Mouse (Mus musculus): ENCODE results near the gene Dock3.

Dock3 gene

DNA sequence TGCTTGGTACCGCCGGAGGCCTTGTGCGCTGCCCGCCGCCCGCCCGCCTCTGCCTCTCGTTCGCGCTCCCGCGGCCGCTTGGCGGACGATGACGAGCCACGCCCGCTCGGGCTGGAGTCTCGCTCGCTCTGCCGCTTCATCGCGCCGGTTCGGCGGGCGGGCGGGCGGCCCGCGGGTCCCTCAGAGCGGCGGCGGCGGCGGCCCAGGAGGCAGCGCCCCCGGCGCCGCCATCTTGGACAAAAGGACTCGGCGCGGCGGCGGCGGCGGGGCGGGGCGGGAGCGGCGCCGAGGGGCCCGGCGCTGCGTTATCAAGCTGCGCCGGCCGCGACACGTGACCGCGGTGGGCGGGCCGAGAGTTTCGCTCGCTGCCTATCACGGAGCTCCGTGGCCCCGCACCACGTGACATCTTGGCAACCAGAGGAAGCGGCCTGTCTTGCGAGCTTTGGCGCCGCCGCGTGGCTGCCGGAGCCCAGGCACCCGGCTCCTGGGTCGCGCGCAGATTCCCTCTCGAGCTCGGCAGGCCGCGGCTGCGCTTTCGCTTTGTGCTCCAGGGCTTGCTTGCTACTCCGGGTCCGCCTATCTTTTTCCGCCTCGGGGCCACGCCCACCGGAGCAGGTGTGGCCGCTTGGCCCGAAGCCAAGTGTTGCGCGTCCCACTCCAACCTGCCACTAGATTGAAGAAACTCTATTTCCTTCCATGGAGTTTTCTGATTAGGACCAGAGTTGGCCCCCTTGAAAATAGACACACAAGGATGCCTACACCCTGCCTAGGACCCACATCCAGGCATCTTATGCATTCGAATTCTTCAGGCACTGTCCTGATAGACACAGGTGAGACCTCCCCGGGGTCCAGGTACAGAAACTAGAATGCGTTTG lies 344.6 kb downstream of the Dock3 start, which contains the start of gene Rbm15b:
Gene Rbm15b, minus strand, starts transcription at position 601 of the 875 bp plus-strand sequence.
- DNase-seq (ENCODE audit: low spot score), result peak; percentile 97

DNA sequence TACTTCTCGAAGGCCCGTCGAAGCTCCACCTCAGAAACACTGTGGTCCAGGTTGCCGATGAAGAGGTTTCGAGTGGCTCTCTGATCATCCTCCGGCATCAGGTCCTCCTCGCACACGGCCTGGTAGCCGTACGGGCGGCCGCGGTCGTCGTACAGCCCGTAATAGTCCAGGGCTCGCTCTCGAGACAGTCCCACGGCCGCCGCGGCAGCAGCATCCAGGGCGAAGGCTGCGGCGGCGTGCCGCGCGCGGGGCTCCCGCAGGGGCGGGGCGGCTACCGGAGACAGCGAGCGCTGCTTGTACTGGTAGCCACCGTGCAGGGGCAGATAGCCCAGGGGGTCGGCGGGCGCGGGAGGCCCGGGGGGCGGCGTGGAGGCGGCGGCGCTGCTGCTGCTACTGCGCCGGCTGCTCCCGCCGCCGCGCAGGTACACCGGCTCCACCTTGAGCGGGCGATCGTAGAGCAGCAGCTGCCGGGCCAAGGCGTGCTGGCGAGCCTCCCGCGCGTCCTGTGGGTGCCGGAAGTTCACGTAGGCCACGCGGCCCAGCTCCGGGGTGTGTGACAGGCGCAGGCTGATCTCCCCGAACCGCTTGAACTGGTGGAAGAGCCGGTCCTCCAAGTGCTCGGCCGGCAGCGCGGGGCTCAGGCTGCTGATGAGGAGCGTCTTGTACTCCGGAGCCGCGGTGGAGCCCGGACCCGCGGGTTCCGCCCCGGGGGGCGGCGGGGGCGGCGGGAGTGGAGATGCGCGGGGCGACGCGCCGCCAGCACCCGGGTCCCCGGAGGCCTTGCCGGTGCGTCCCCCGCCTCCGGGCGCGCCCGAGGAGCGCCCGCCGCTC lies 345.6 kb downstream of the Dock3 start:
- peak; percentile 25 for DNase-seq (ENCODE audit: low spot score)

DNA sequence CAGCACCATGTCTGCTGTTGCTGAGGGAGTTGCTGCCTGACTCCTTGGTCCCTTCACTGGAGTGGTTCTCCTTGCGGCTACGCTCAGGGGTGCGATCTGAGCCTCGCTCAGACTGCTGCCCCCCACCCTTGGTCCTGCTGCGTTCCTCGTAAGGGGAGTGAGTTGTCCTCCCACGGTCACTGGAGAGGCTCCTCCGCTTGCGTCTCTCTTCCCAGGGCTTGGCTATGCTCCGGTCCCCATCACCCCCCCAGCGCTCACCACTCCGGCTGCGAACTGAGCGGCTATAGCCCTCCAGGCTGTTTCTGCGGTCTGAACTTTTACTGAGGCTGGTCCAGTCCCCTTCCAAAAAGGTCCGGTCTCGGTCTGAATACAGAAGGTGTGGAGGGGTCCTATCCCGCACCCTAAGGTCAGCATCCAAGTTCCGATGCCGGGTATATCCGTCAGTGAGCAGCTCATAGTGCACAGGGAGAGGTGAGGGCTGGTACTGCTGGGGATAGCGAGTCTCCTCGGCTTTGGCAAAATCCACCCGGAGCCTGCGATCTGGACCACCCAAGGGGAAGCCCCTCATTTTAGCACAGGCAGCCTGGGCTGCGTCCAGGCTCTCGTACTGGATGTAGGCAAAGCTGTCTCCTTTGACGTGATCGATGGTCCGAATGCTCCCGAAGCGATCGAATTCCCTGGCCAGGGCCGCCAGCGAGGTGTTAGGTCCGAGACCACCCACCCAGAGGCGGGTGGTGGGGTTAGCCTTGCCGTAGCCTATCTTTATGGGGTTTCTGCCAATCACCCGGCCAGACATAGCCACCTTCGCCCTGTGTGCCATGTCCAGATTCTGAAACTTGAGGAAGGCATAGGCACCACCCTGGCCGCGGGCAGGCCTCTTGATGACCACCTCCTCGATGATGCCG lies 346.5 kb downstream of the Dock3 start:
- no peak for DNase-seq (ENCODE audit: low spot score)

DNA sequence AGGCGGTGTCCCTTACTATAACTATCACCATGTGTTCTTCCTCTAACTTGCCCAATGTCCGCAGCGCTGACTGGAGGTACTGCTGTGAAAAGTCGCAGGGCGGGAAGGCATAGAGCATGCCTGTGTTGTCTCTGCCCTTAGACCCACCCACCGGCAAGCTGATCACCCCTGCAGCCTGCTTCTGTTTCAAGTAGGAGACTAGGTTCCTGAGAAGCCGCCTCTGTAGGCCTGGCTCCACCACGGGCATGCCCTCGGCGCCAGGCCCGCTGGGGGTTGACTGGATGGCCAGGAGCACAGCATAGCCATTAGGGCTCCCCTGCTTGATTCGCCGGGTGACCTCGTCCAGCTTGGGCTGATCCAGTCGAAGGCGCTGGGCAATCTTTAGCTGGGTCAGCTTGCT lies 347.4 kb downstream of the Dock3 start:
- no peak for DNase-seq (ENCODE audit: low spot score)

DNA sequence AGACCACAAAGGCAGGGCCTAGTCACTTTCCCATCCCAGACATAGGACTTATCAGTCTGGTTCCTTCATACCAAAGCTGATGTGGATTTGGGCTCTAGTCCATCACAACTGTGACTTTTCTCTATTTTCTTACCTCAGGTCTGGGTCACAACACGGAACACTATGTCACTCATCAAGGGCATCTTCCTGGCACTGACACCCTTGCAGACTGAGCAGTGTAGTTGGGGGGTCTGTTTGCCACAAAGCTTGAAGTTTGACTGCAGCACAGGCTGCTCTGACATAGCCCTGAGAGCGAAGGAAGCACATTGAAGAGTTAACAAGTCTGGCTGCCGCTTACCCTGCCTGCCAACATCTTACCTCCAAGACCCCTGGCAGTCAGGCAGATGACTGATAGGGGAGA lies 348.6 kb downstream of the Dock3 start:
- no peak for DNase-seq (ENCODE audit: low spot score)

DNA sequence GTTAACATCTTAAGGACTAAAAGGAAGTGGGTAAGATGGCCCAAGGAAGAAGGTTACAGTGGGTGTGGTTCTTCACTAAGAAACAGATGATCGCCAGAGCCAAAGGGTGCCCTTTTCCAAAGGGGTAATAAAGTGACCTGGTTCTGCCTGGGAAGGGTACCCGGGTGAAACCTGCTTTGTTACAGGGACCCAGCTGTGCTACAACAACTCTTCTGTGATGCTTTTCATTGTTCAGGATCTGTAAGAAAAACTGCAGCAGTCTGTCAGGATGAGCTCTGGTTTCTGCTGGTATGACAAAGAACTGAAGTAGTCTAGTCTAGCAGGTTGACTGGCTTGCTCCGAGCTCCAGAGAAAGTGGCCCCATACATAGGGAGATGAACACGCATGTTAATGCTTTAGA lies 349.5 kb downstream of the Dock3 start:
- no peak for DNase-seq (ENCODE audit: low spot score)

DNA sequence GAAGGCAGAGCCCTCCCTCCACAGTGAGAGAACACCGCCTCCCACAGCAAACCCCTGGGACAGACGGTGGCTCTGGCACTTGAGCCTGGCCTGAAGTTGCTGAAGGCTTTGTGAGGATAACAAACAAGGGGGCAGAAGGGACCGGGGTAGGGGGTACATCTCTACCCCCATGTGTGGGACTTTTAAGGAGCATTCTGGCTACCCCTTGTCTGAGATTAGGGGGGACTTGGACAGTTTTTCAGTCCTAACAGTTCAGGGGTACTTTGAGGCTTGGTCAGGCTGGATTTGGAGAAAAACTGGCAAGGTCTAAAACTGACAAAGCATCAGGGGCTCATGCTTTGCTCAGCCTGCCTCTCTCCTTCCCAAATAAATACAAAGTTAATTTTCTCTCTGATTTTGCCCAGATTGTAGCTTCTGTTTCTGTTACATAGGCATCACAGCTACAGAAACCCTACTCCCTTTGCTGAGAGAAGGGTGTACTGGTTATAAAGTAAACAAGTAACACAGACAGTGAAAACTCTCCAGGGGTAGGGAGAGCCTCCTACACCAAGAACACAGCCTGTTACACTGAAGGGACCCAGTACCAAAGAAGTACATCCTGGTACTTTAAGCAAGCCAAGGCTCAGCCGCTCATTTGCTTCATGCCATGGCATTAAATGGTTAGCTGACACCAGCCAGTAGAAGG lies 350.5 kb downstream of the Dock3 start:
- peak; percentile 33 for DNase-seq (ENCODE audit: low spot score)

DNA sequence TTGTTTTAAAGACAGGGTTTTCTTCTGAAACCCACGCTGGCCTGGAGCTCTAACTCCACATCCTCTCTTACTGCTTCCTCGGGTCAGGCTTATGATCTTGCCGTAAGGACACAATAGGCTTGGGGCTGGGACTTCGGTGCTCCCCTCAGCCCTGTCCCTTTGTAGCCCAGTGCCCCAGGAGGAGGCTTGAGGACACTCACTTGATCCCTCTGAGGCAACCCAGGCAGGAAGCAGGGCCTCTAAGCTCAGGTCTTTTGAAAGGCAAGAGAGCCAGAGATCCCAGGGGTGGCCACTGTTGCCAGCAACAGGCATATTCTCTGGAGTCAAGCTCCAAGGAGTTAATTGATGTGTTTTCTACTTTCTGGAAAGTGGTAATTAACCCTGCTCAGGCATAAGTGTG lies 352.2 kb downstream of the Dock3 start:
- DNase-seq (ENCODE audit: low spot score), result peak; percentile 7

DNA sequence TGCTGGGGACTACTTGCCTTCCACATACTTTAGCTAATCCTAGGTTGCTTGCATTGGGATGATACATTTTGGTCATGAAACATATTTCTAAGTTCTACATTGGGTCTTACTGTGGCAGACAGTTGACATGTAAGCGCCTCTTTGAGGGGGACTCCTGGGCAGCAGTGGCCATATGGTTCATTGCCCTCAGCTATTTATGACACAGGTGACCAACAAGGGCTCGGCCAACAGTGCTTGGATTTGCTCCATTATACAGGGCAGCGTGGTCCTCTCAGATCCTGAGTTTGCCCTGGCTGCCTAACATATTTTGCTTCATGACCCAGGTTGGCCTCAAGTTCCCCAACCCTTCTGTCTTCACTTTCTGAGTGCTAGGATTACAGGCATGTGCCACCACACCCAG lies 355.0 kb downstream of the Dock3 start:
- no peak for DNase-seq (ENCODE audit: low spot score)

DNA sequence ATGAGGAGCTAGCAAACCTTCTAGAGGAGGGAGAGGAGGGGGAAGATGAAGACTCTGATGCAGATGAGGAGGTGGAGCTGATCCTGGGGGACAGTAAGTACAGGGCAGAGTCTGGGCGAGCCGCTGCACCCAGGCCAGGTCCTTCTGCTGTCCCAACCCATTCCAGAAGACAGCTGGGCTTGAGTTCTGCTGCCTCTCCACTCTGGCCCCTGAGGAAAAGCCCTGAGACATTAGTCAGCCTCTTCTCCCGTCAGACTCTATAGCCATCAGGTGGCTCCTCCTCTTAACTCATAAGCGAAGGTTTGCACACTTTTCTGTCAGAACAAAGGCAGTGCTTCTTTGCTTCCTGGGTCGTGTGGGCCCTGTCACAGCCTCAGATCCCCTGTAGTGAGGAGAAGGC lies 357.5 kb downstream of the Dock3 start:
- no peak for DNase-seq (ENCODE audit: low spot score)

DNA sequence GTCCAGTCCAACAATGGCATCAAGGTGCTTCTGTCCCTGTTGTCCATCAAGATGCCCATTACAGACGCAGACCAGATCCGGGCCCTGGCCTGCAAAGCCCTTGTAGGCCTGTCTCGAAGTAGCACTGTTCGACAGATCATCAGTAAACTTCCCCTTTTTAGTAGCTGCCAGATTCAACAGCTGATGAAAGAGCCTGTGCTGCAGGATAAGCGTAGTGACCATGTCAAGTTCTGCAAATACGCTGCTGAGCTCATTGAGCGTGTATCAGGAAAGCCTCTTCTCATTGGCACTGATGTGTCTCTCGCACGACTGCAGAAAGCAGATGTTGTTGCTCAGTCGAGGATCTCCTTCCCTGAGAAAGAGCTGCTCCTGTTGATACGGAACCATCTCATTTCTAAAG lies 373.7 kb downstream of the Dock3 start:
- no peak for DNase-seq (ENCODE audit: low spot score)

DNA sequence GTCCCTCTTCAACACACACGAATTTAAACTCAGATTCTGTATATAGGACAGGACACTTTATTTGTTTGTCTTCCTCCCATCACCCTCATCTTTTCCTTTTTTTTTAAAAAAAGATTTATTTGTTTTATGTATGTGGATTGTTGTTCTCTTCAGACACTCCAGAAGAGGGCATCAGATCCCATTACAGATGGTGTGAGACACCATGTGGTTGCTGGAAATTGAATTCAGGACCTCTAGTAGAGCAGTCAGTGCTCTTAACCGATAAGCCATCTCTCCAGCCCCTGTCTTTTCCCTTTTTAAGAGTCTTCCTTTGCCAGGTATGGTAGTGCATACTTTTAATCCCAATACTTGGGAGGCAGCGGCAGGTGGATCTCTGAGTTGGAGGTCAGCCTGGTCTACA lies 375.0 kb downstream of the Dock3 start:
- no peak for DNase-seq (ENCODE audit: low spot score)
